12 mouse cellular contexts compared by ENCODE assay signal in genomic region chr7:108814593-108815215, GRCm38 (mm10). TPM values are rescaled to one million over a fixed set of nuclear protein-coding genes. Genes with fewer than 3 reads are reported as not detected.
DNase-seq lines count a peak whose midpoint lies in the region; ATAC-seq and TF ChIP-seq lines count a peak whose summit lies in the region.
"Not testable (repeated sequence)": the region's sequence is repeated elsewhere in the genome, so short reads cannot be mapped to it uniquely, and the experiment has no call there.
"Had no signal": no experiment of that assay in that cellular context is flagged by ENCODE, and none has a peak within 500 bp of the region (broad histone marks: within the 10 kb centered on the region; RNA-seq: fewer than 3 reads in every experiment).

No protein-coding gene starts in this region.

- not testable (repeated sequence) for H3K9ac ChIP-seq in intestine, postnatal 0 days (ENCODE audit: low read depth, low read length); midbrain, embryonic 11.5 days (ENCODE audit: low read length)

- H3K36me3 ChIP-seq in intestine, postnatal 0 days (ENCODE audit: control insufficient read depth, insufficient read depth); midbrain, embryonic 11.5 days (ENCODE audit: control insufficient read depth, insufficient read depth, low read length): not testable (repeated sequence)

- 0 out of 2 replicates have a peak, but pooled peaks have one; percentile 22 for ATAC-seq in intestine, postnatal 0 days
- ATAC-seq in midbrain, embryonic 11.5 days (ENCODE audit: low FRiP score): peak; percentile 64; the same call in 1 of the 2 replicates

- TF ChIP-seq POLR2A in cortical plate, adult 2 months (IDR thresholded peaks at IDR 0.05; ENCODE audit: extremely low read depth, insufficient read depth, low read length): not testable (repeated sequence)

- H3K4me3 ChIP-seq in cortical plate, adult 2 months (ENCODE audit: insufficient read depth, low read length); gastrocnemius, adult 2 months; intestine, postnatal 0 days (ENCODE audit: low read depth, low read length); midbrain, embryonic 11.5 days (ENCODE audit: low read depth, low read length): not testable (repeated sequence)

- H3K27ac ChIP-seq in cortical plate, adult 2 months (ENCODE audit: insufficient read depth, low read length); gastrocnemius, adult 2 months; intestine, postnatal 0 days (ENCODE audit: low read depth, low read length); midbrain, embryonic 11.5 days (ENCODE audit: low read depth, low read length): not testable (repeated sequence)

- not testable (repeated sequence) for H3K9me3 ChIP-seq in intestine, postnatal 0 days (ENCODE audit: control insufficient read depth); midbrain, embryonic 11.5 days (ENCODE audit: control insufficient read depth, low read length)

- peak; percentile 64 for DNase-seq in 416B (ENCODE audit: low read depth)
- DNase-seq in adrenal gland, adult 2 months: peak; percentile 6
- not testable (repeated sequence) for DNase-seq in gastrocnemius, adult 2 months
- peak; percentile 4 to 39 for DNase-seq in left cerebral cortex, postnatal 25 days (ENCODE audit: low spot score in 2 of 2)
- DNase-seq in midbrain, embryonic 11.5 days (ENCODE audit: low spot score, missing footprints): peak; percentile 90
- DNase-seq in right cerebral cortex, postnatal 10 days (ENCODE audit: low spot score in 2 of 2): peak; percentile 20 to 33

- 0 out of 2 replicates have a peak, but pooled peaks have one; percentile 9 for TF ChIP-seq CTCF in cortical plate, adult 2 months (IDR thresholded peaks at IDR 0.05; ENCODE audit: extremely low read depth, insufficient read depth, low read length)
- TF ChIP-seq CTCF in gastrocnemius, adult 2 months (IDR thresholded peaks at IDR 0.05): peak; percentile 72
- TF ChIP-seq CTCF in intestine, postnatal 0 days (IDR thresholded peaks at IDR 0.05; ENCODE audit: low read depth): peak; percentile 73

- intact Hi-C loops in gastrocnemius, adult 2 months (cut with DNase I): loop anchor here (2.0 to 5.0 kb wide), 2 partner anchors 118 to 214 kb away; partner anchors contain the start of genes Eif3f and Nlrp10
- intact Hi-C loops in left cerebral cortex, postnatal 25 days (cut with DNase I): loop anchor here (10.0 kb wide), 1 partner anchor 210 kb away; no protein-coding TSS in a partner anchor

- not testable (repeated sequence) for H3K4me2 ChIP-seq in intestine, postnatal 0 days (replicated peaks; ENCODE audit: low read depth); midbrain, embryonic 11.5 days

- WGBS in intestine, postnatal 0 days: 49% methylated on average over 5 of the region's 5 CpGs
- WGBS in midbrain, embryonic 11.5 days: 49% methylated on average over 5 of the region's 5 CpGs

- H3K4me1 ChIP-seq in cortical plate, adult 2 months (ENCODE audit: control insufficient read depth, insufficient read depth, low read length); intestine, postnatal 0 days (replicated peaks; ENCODE audit: control insufficient read depth, insufficient read depth, low read length); midbrain, embryonic 11.5 days (ENCODE audit: control insufficient read depth, insufficient read depth, low read length): not testable (repeated sequence)

- H3K27me3 ChIP-seq in intestine, postnatal 0 days (replicated peaks; ENCODE audit: control insufficient read depth, insufficient read depth, low read length); midbrain, embryonic 11.5 days (ENCODE audit: control insufficient read depth, insufficient read depth, low read length): not testable (repeated sequence)

RNA-seq across cellular contexts. Expression of gene Olfr514, which starts 11.1 kb away (rescaled TPM):
- not detected for total RNA-seq in adrenal gland, adult 2 months (2021)
- polyA plus RNA-seq in adrenal gland, adult 2 months (2012; rRNA removed): not detected in 2 replicates
- polyA plus RNA-seq in cortical plate, adult 2 months (2012; rRNA removed): not detected in 2 replicates
- total RNA-seq in gastrocnemius, adult 2 months (2021): not detected
- polyA plus RNA-seq in intestine, postnatal 0 days (2015; fragmentation: Nextera tagmentation; extraction: Ambion mirVana): not detected in 2 replicates
- not detected for total RNA-seq in left cerebral cortex, postnatal 25 days (2021)
- polyA plus RNA-seq in midbrain, embryonic 11.5 days (2014; fragmentation: Nextera tagmentation; extraction: Ambion mirVana): not detected in 2 replicates
- total RNA-seq: gastrocnemius, postnatal 10 days had no signal
- polyA plus RNA-seq: C2C12; intestine, embryonic 16.5 days; liver, embryonic 15.5 days had no signal

RNA-seq across cellular contexts. Expression of gene Olfr516, which starts 35.6 kb away (rescaled TPM):
- not detected for total RNA-seq in adrenal gland, adult 2 months (2021)
- polyA plus RNA-seq in adrenal gland, adult 2 months (2012; rRNA removed): not detected in 2 replicates
- not detected in 2 replicates for polyA plus RNA-seq in cortical plate, adult 2 months (2012; rRNA removed)
- not detected for total RNA-seq in gastrocnemius, adult 2 months (2021)
- polyA plus RNA-seq in intestine, postnatal 0 days (2015; fragmentation: Nextera tagmentation; extraction: Ambion mirVana): not detected in 2 replicates
- not detected for total RNA-seq in left cerebral cortex, postnatal 25 days (2021)
- not detected in 2 replicates for polyA plus RNA-seq in midbrain, embryonic 11.5 days (2014; fragmentation: Nextera tagmentation; extraction: Ambion mirVana)
- total RNA-seq: gastrocnemius, postnatal 10 days had no signal
- polyA plus RNA-seq: C2C12; intestine, embryonic 16.5 days; liver, embryonic 15.5 days had no signal

RNA-seq across cellular contexts. Expression of gene Olfr517, which starts 57.5 kb away (rescaled TPM):
- total RNA-seq in adrenal gland, adult 2 months (2021): not detected
- polyA plus RNA-seq in adrenal gland, adult 2 months (2012; rRNA removed): not detected in 2 replicates
- not detected in 2 replicates for polyA plus RNA-seq in cortical plate, adult 2 months (2012; rRNA removed)
- not detected for total RNA-seq in gastrocnemius, adult 2 months (2021)
- not detected in 2 replicates for polyA plus RNA-seq in intestine, postnatal 0 days (2015; fragmentation: Nextera tagmentation; extraction: Ambion mirVana)
- total RNA-seq in left cerebral cortex, postnatal 25 days (2021): not detected
- not detected in 2 replicates for polyA plus RNA-seq in midbrain, embryonic 11.5 days (2014; fragmentation: Nextera tagmentation; extraction: Ambion mirVana)
- total RNA-seq: gastrocnemius, postnatal 10 days had no signal
- polyA plus RNA-seq: C2C12; intestine, embryonic 16.5 days; liver, embryonic 15.5 days had no signal

Comparison
In these comparisons a context has a peak if more than half of its experiments do, and no peak if none do; other contexts are left out.
1. CTCF ChIP-seq: peak in every context shown above with its lines; median percentile 73 in intestine, postnatal 0 days; 72 in gastrocnemius, adult 2 months; 9 in cortical plate, adult 2 months.